Mouse (Mus musculus) ES-E14 (cell line): ENCODE results near the gene Pex14. TPM values are rescaled to one million over a fixed set of nuclear protein-coding genes. Genes with fewer than 3 reads are reported as not detected.

Source experiments
- DNase-seq: peaks from one replicate; pipeline ENCODE4 v3.0.0-alpha.2; 2013; ENCODE audit warnings: low read depth, low spot score
- H3K27ac ChIP-seq: 2 replicates; pipeline ENCODE4 v1.5.1; 2012; ENCODE audit warnings: low read depth, mild to moderate bottlenecking, low read length, moderate library complexity, mixed read lengths; ENCODE audit not compliant: poor library complexity, insufficient read depth, severe bottlenecking
- H3K36me3 ChIP-seq: 2 replicates; pipeline ENCODE4 v1.6.1; 2012; ENCODE audit warnings: mild to moderate bottlenecking, low read length, moderate library complexity, mixed read lengths; ENCODE audit not compliant: control insufficient read depth, poor library complexity, insufficient read depth, severe bottlenecking
- H3K4me1 ChIP-seq, 2 experiments: fragments of 150-350 bp in 1 of 2; sonication (generic) in 1 of 2; 2 replicates each; pipeline ENCODE4 v1.6.1; 2012; ENCODE audit warnings: low read length in 2 of 2, mild to moderate bottlenecking in 1 of 2, mixed read lengths in 1 of 2; ENCODE audit not compliant: control insufficient read depth in 2 of 2, insufficient read depth in 2 of 2, poor library complexity in 1 of 2
- H3K4me3 ChIP-seq, 2 experiments: fragments of 150-350 bp in 1 of 2; sonication (generic) in 1 of 2; 2 replicates each; pipeline ENCODE4 v1.5.1; 2012; ENCODE audit warnings: low read length in 2 of 2, low read depth in 1 of 2, mild to moderate bottlenecking in 1 of 2, mixed read lengths in 1 of 2; ENCODE audit not compliant: insufficient read depth in 1 of 2, poor library complexity in 1 of 2, severe bottlenecking in 1 of 2
- H3K9ac ChIP-seq: 2 replicates; pipeline ENCODE4 v1.6.1; 2012; ENCODE audit warnings: low read depth, mild to moderate bottlenecking, low read length, mixed read lengths; ENCODE audit not compliant: poor library complexity, insufficient read depth, severe bottlenecking
- H3K9me3 ChIP-seq: fragments of 150-350 bp; sonication (generic); 2 replicates; pipeline ENCODE4 v1.6.1; 2012; ENCODE audit warnings: low read depth, mild to moderate bottlenecking, low read length; ENCODE audit not compliant: control insufficient read depth, insufficient read depth
- CHD2 ChIP-seq: IDR thresholded peaks from 2 replicates; pipeline ENCODE4 v1.6.1; 2014; ENCODE audit warnings: mild to moderate bottlenecking, low read depth, low read length, inconsistent platforms
- HCFC1 ChIP-seq: IDR thresholded peaks from 2 replicates; pipeline ENCODE4 v1.6.1; 2012; ENCODE audit warnings: low read length, inconsistent platforms, borderline replicate concordance; ENCODE audit not compliant: insufficient read depth
- MAFK ChIP-seq: IDR thresholded peaks from 2 replicates; pipeline ENCODE4 v1.6.1; 2014; ENCODE audit warnings: mild to moderate bottlenecking, low read depth, low read length, inconsistent platforms; ENCODE audit not compliant: insufficient read depth
- ZC3H11A ChIP-seq: IDR thresholded peaks from 2 replicates; pipeline ENCODE4 v1.6.1; 2012; ENCODE audit warnings: low read depth, mild to moderate bottlenecking, inconsistent platforms, low read length, borderline replicate concordance
- ZNF384 ChIP-seq: IDR thresholded peaks from 2 replicates; pipeline ENCODE4 v1.6.1; 2012; ENCODE audit warnings: low read depth, low read length, inconsistent platforms
- in situ Hi-C, 2 experiments: fragments of 600-800 bp; cut with MboI; formaldehyde crosslinking; loops; one replicate each; pipeline ENCODE4 v1.15.1; 2025; ENCODE audit warnings: low sequenced_read_pairs in 2 of 2, inconsistent platforms in 1 of 2; ENCODE audit not compliant: unreplicated experiment in 2 of 2
- total RNA-seq: library from RNA; depleted of rRNA; stranded (reverse); fragments of 300-350 nt; gene quantifications from 2 replicates; pipeline ENCODE4 v1.2.3, GENCODE M21; 2012

The Pex14 gene
- total RNA-seq, 1 experiment = 80.3 TPM

DNA sequence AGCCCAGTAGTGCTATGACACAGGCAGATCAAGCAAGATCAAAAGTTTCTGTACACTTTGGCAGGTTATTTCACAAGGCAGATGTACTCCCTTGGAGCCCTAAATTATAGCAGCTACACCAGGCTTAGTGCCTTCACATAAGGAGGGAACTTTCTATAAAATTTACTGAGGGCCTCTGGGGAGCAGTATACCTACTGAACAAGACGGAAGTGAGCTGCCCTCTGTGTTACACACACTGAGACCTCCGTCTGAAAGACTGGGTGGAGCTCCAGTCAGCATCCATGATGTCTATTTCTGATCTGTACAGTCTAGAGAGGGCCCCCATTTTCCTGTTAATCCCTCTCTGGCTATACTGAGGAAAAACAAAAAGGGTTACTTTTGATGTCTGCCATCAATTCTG, 109.6 kb downstream of the Pex14 start:
- Histone ChIP-seq H3K36me3 (peaks cover 2% of the 10 kb centered on the region; the same call in 1 of the 2 replicates), H3K4me1 (no peaks in the 10 kb centered on the region), H3K9ac (no peak overlapping the region), H3K27ac (no peak overlapping the region), H3K4me3 (no peak overlapping the region), H3K9me3 (no peaks in the 10 kb centered on the region)
- no peak for DNase-seq
- in situ Hi-C loops = no loop called here
- TF ChIP-seq MAFK = no peak
- TF ChIP-seq ZC3H11A = no peak

DNA sequence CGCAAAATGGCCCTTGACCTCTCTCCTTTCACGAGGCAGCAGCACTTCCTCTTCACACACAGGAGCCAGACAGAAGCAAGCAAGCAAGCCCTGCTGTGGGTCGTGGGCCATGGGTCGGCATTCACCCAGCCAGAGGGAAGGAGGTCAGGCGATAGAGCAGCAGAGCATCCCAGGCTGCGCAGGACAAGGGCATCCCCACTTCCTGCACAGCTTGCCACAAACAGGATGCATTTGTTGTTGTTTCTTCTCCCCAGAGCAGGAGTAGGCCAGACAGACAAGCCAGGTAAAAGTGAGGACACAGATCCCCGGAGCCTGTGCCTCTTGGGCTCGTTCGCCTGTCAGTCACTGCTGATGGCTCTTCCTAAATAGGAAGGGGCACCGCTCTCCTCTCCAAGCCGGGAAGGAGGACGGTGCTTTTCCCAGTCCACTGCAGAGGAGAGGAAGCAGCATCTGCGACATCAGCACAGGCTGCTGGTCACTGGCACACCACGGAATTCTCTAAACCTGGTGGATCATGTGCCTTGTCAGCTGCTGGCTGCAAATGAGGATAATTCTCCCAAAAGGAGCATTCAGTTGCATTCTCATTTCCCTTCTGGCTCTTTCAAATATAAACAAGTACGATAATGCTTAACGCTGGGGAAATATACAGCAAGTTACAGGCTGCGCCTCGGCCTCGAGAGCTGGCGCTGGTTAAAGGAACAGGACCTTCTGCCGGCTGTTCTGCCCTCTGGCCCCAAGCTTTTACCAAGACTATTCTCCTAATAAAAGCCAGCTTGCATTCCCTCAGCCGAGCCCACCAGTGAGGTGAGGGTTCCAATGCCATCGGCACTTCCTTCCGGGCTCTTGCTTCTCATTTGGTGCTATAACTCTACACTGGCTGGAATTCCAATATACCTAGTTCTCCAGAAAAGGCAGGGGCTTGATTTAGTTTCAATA, 113.9 kb downstream of the Pex14 start:
- Histone ChIP-seq H3K9me3 (no peaks in the 10 kb centered on the region), H3K4me3 (no peak overlapping the region), H3K27ac (no peak overlapping the region), H3K4me1 (no peaks in the 10 kb centered on the region), H3K9ac (no peak overlapping the region), H3K36me3 (peaks cover 8% of the 10 kb centered on the region)
- TF ChIP-seq MAFK (no peak), ZNF384 (no peak), CHD2 (no peak), ZC3H11A (no peak), HCFC1 (no peak)
- in situ Hi-C loops = no loop called here
- no peak for DNase-seq

DNA sequence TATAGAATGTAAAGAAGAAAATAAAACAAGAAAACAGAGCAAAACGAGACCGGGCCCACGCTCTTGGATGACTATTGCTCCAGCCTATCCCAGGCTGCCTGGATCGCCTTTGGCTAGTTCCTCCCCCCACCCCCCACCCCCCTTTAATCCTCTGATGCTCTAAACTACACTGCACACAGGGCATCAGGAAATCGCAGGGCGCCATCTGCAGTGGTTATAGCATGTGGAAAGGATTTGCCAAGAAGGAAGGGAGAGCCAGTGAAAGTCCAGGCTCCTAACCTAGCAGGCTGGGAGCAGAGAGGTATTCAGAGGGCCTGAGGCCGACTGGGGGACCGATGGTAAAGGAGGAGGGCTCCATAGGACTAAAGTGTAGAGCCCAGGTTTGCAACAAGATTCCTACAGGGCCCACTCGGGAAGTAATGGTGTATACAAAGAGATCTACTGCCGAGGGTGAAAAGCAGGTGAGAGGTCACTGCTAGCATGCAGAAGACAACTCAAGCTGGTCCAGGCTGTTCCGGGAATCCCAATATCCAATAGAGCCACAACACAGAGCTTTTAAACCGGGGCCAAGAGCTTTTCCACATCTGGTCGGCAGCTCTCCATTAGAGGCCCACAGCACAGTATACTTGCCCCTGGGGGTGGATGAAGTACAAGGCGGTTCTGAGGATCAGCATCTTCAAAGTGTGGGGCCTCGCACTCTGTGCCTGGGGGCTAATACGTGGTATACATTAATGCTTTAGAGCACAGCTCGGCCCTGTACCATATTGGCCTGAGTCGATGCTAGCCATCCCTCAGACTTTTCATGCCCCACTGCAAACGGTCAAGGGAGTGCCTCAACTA, 114.8 kb downstream of the Pex14 start:
- Histone ChIP-seq H3K4me3 (no peak overlapping the region), H3K9ac (no peak overlapping the region), H3K36me3 (peaks cover 8% of the 10 kb centered on the region), H3K4me1 (peaks cover 0 to 3% of the 10 kb centered on the region in 2 experiments; a peak in 1 of 4 replicates), H3K9me3 (no peaks in the 10 kb centered on the region), H3K27ac (no peak overlapping the region)
- no peak for DNase-seq
- no peak for TF ChIP-seq MAFK
- no peak for TF ChIP-seq CHD2
- TF ChIP-seq HCFC1 = no peak
- no peak for TF ChIP-seq ZNF384
- no peak for TF ChIP-seq ZC3H11A
- in situ Hi-C loops = no loop called here

DNA sequence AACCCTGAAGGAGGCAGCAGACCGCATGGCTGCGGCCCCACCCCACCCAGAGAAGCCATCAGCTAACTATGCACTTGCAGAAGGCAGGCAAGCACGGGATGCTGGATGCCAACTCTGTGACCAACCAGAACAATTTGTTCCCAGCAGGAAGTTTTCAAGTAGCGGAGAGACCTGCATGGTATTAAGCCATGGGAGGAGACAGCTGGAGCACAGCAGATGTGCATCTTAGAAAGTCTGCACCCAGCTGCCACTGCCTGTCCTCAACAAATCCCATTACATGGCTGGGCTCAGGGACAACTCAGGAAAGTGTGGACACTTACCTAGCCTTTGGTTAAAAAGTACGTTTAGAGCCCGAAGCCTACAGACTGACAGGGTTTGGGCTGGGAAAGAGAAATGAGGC, 117.4 kb downstream of the Pex14 start:
- H3K27ac ChIP-seq = no peak overlapping the region
- TF ChIP-seq HCFC1 = no peak
- TF ChIP-seq ZNF384 = no peak
- no peak for TF ChIP-seq ZC3H11A
- no peak for TF ChIP-seq MAFK
- TF ChIP-seq CHD2 = no peak
- in situ Hi-C loops = no loop called here
- H3K4me3 ChIP-seq = no peak overlapping the region
- H3K9ac ChIP-seq = no peak overlapping the region
- H3K36me3 ChIP-seq = peaks cover 6% of the 10 kb centered on the region
- peaks cover 4 to 15% of the 10 kb centered on the region in 2 experiments; a peak in 2 of 4 replicates for H3K4me1 ChIP-seq
- no peak for DNase-seq
- H3K9me3 ChIP-seq = no peaks in the 10 kb centered on the region
